Mouse (Mus musculus) liver, adult 2 months (tissue): ENCODE measurements at regions not wholly inside any gene's neighbourhood (a gene's known extent, or its start where the extent isn't known, plus 50 kb on each side); places are given as distances from the start of the nearest gene placed in this dataset.

Source experiments
- DNase-seq: peaks from one replicate; pipeline ENCODE4 v3.0.0-alpha.2; 2011; ENCODE audit warnings: low read depth, low spot score; ENCODE audit errors: extremely low read depth
- H3K27ac ChIP-seq: fragments of 200-500 bp; replicated peaks from 2 replicates; pipeline ENCODE4 v1.5.1; 2012; ENCODE audit warnings: low read depth, mild to moderate bottlenecking, control low read depth, inconsistent platforms, low read length; ENCODE audit not compliant: insufficient read depth
- H3K27me3 ChIP-seq: fragments of 200-500 bp; 2 replicates; pipeline ENCODE4 v1.6.1; 2012; ENCODE audit warnings: mild to moderate bottlenecking, moderate library complexity, low read length, inconsistent platforms; ENCODE audit not compliant: control insufficient read depth, insufficient read depth
- H3K36me3 ChIP-seq: fragments of 200-500 bp; 2 replicates; pipeline ENCODE4 v1.6.1; 2012; ENCODE audit warnings: low read length, inconsistent platforms; ENCODE audit not compliant: control insufficient read depth, insufficient read depth
- H3K4me1 ChIP-seq: fragments of 200-500 bp; 2 replicates; pipeline ENCODE4 v1.6.1; 2011; ENCODE audit warnings: low read length; ENCODE audit not compliant: control insufficient read depth, insufficient read depth
- H3K4me3 ChIP-seq: fragments of 200-500 bp; 2 replicates; pipeline ENCODE4 v1.5.1; 2011; ENCODE audit warnings: low read depth, mild to moderate bottlenecking, control low read depth, low read length, moderate library complexity; ENCODE audit not compliant: insufficient read depth
- H3K79me2 ChIP-seq: fragments of 200-500 bp; 2 replicates; pipeline ENCODE4 v1.6.1; 2012; ENCODE audit warnings: inconsistent platforms, mild to moderate bottlenecking, low read length, moderate library complexity; ENCODE audit not compliant: control insufficient read depth, insufficient read depth
- H3K9ac ChIP-seq: fragments of 200-500 bp; 2 replicates; pipeline ENCODE4 v1.6.1; 2012; ENCODE audit warnings: low read depth, mild to moderate bottlenecking, control low read depth, inconsistent platforms, low read length
- CTCF ChIP-seq: fragments of 200-500 bp; IDR thresholded peaks from 2 replicates; pipeline ENCODE4 v1.5.1; 2011; ENCODE audit warnings: low read depth, low read length, control low read depth
- POLR2A ChIP-seq: fragments of 200-500 bp; IDR thresholded peaks from 2 replicates; pipeline ENCODE4 v1.6.1; 2011; ENCODE audit warnings: low read length, control low read depth; ENCODE audit not compliant: insufficient read depth; ENCODE audit errors: extremely low read depth
- WGBS: fragments of 180-500 bp; shearing (Covaris S2); methylation state at CpG from one replicate; pipeline ENCODE4 v1.1.7; 2018; 5-methylcytosine and 5-hydroxymethylcytosine counted together

- Histone ChIP-seq H3K9ac (no peak overlapping the region), H3K27me3 (no peaks in the 10 kb centered on the region), H3K4me1 (no peaks in the 10 kb centered on the region), H3K4me3 (no peak overlapping the region), H3K27ac (no peak overlapping the region), H3K79me2 (no peaks in the 10 kb centered on the region), H3K36me3 (no peaks in the 10 kb centered on the region)
- no peak for DNase-seq
- no peak for TF ChIP-seq CTCF
- TF ChIP-seq POLR2A, result no peak
- WGBS, result 91% methylated on average over 2 of the region's 2 CpGs
Observed at GRCm38 (mm10) chr12:26654251-26654650, 185.2 kb downstream of the Cmpk2 start.

GRCm38 (mm10) chr12:26653781-26654180 is 184.8 kb downstream of the Cmpk2 start:
- Histone ChIP-seq H3K79me2 (no peaks in the 10 kb centered on the region), H3K27ac (no peak overlapping the region), H3K36me3 (no peaks in the 10 kb centered on the region), H3K4me3 (no peak overlapping the region), H3K27me3 (no peaks in the 10 kb centered on the region), H3K9ac (no peak overlapping the region), H3K4me1 (no peaks in the 10 kb centered on the region)
- no peak for DNase-seq
- TF ChIP-seq POLR2A, result no peak
- 73% methylated on average over 6 of the region's 6 CpGs for WGBS

- TF ChIP-seq CTCF (no peak), POLR2A (no peak)
- H3K27ac ChIP-seq, result no peak overlapping the region
- no peak for DNase-seq
- no peak overlapping the region for H3K9ac ChIP-seq
- H3K27me3 ChIP-seq, result no peaks in the 10 kb centered on the region
- H3K79me2 ChIP-seq, result no peaks in the 10 kb centered on the region
- H3K4me1 ChIP-seq, result no peaks in the 10 kb centered on the region
- H3K36me3 ChIP-seq, result no peaks in the 10 kb centered on the region
- no peak overlapping the region for H3K4me3 ChIP-seq
Observed at GRCm38 (mm10) chr12:26646141-26646540, 177.1 kb downstream of the Cmpk2 start.

DNA sequence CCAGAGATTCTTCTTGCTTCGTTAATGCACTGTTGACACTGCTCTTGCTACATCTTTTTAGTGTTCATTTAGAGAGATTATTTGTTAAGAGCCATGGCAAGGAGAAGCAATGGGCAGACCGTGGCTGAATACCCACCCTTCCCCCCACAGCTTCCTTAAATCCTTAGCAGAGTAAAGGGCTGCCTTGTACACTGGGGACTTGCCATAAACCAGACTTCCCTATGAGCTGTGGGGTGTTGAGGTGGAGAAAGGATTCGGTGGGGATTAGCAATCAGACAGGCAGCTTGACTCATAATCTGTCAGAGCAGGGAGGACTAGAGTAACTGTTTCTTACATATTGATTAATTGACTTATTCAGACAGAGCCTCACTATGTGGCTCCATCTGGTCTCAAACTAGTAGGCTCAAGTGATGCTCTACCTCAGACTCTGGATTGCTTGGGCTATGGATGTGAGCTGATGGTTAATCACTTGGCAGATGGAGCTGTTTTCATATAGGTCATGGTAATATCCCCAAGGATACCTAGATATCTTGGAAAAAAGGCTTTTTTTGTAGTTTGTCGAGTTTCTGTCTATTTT is 166.7 kb downstream of the Cmpk2 start:
- no peak overlapping the region for H3K4me3 ChIP-seq
- no peak for DNase-seq
- no peaks in the 10 kb centered on the region for H3K27me3 ChIP-seq
- WGBS, result 63% methylated on average over 4 of the region's 4 CpGs
- TF ChIP-seq CTCF (no peak), POLR2A (no peak)
- H3K27ac ChIP-seq, result no peak overlapping the region
- H3K79me2 ChIP-seq, result no peaks in the 10 kb centered on the region
- no peaks in the 10 kb centered on the region for H3K4me1 ChIP-seq
- H3K36me3 ChIP-seq, result no peaks in the 10 kb centered on the region
- no peak overlapping the region for H3K9ac ChIP-seq

DNA sequence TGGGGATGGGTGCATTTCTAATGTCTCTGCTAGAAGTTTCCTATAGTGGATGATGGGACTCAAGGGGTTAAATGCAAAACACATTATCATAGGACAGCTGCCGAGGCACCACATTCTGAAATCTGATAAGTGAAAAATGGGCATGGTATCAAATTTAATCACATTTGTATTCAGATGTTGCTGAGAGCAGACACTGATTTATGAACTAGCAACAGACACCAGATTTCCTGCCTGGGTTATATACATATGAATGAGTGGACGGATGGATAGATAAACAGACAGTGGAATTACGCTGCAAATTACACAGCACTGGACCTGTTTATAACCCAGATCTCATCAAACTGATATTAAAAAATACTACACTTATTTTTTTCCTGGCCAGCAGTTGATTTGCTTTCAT is 166.2 kb downstream of the Cmpk2 start:
- Histone ChIP-seq H3K4me3 (no peak overlapping the region), H3K27me3 (no peaks in the 10 kb centered on the region), H3K79me2 (no peaks in the 10 kb centered on the region), H3K36me3 (no peaks in the 10 kb centered on the region), H3K9ac (no peak overlapping the region), H3K27ac (no peak overlapping the region), H3K4me1 (no peaks in the 10 kb centered on the region)
- no peak for DNase-seq
- TF ChIP-seq CTCF (no peak), POLR2A (no peak)
- 53% methylated on average over 3 of the region's 3 CpGs for WGBS

GRCm38 (mm10) chr12:26631795-26632122 is 162.8 kb downstream of the Cmpk2 start:
- WGBS, result 38% methylated on average over 1 of the region's 1 CpGs
- Histone ChIP-seq H3K27me3 (no peaks in the 10 kb centered on the region), H3K4me3 (no peak overlapping the region), H3K36me3 (no peaks in the 10 kb centered on the region), H3K4me1 (no peaks in the 10 kb centered on the region), H3K79me2 (no peaks in the 10 kb centered on the region), H3K9ac (no peak overlapping the region), H3K27ac (no peak overlapping the region)
- TF ChIP-seq POLR2A (no peak), CTCF (no peak)
- no peak for DNase-seq
